Mouse (Mus musculus): Measurements from ENCODE around the gene Vps18.

The Vps18 gene

DNA sequence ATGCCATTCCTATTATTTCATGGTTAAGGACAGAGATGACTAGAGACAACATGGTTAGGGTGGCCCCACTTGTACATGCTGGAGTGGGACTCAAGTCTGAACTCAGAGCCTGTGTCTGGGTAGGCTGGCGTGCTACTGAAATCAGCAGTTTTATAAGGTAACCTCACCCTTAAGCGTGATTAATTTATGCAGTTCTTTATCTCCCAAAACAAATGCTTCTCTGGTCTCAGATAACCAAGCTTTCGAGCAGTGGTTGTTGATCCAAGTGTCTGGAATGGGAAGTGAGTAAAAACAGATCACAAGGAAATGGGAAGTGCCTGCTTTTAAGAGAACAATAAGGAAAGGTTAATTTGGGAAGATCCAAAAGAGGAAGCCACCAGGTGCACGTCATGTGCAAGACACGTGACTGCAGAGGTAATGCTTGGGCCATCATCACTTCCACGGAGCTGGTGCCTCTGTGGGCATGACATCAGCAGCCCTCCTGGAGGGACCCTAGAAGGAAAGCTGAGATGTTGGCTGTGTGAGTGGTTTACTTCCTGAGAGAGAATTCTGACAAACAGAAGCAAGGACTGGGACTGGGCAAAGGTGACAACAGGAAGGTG lies 56.1 kb downstream of the Vps18 start:
- DNase-seq (ENCODE audit: low spot score), result no peak

Measured in adipocyte (in vitro differentiated cells).